Mouse (Mus musculus) lung, embryonic 15.5 days (tissue): Measurements from ENCODE around the gene Tm9sf4. TPM values are rescaled to one million over a fixed set of nuclear protein-coding genes. Genes with fewer than 3 reads are reported as not detected.

Source experiments
- ATAC-seq: fragments of 200-750 bp; cut with Nextera tagmentation; 2 replicates; pipeline ENCODE4 v1.8.0; 2017; ENCODE audit warnings: moderate number of reproducible peaks, borderline replicate concordance; ENCODE audit not compliant: low FRiP score, low TSS enrichment; ENCODE audit errors: extremely low read depth
- H3K27ac ChIP-seq: fragments of 300-500 bp; sonication (generic); 2 replicates; pipeline ENCODE4 v1.5.1; 2015; ENCODE audit warnings: moderate library complexity, mild to moderate bottlenecking, inconsistent platforms
- H3K27me3 ChIP-seq: fragments of 300-500 bp; sonication (generic); 2 replicates; pipeline ENCODE4 v1.6.1; 2015; ENCODE audit warnings: inconsistent platforms
- H3K36me3 ChIP-seq: fragments of 300-500 bp; sonication (generic); 2 replicates; pipeline ENCODE4 v1.6.1; 2015; ENCODE audit warnings: inconsistent platforms
- H3K4me1 ChIP-seq: fragments of 300-500 bp; sonication (generic); 2 replicates; pipeline ENCODE4 v1.6.1; 2015; ENCODE audit warnings: inconsistent platforms
- H3K4me2 ChIP-seq: fragments of 300-500 bp; sonication (generic); 2 replicates; pipeline ENCODE4 v1.6.1; 2015; ENCODE audit warnings: inconsistent platforms, mild to moderate bottlenecking, moderate library complexity
- H3K4me3 ChIP-seq: fragments of 300-500 bp; sonication (generic); 2 replicates; pipeline ENCODE4 v1.5.1; 2015; ENCODE audit warnings: mild to moderate bottlenecking, inconsistent platforms
- H3K9ac ChIP-seq: fragments of 300-500 bp; sonication (generic); 2 replicates; pipeline ENCODE4 v1.6.1; 2015; ENCODE audit warnings: inconsistent platforms
- H3K9me3 ChIP-seq: fragments of 300-500 bp; sonication (generic); 2 replicates; pipeline ENCODE4 v1.6.1; 2016; ENCODE audit warnings: inconsistent platforms
- WGBS: fragments of 180-500 bp; shearing (Covaris S2); methylation state at CpG from one replicate; pipeline ENCODE4 v1.1.7; 2015; 5-methylcytosine and 5-hydroxymethylcytosine counted together
- polyA plus RNA-seq: library from polyadenylated mRNA; unstranded; fragments of >200 nt; fragmentation: Nextera tagmentation; extraction: Ambion mirVana; gene quantifications from 2 replicates; pipeline ENCODE4 v1.2.1, GENCODE M21; 2015

The Tm9sf4 gene
- polyA plus RNA-seq, 1 experiment from 2014 or later: 77.0 TPM

GRCm38 (mm10) chr2:153239860-153240480, 78.9 kb downstream of the Tm9sf4 start:
- 10% methylated on average over 11 of the region's 22 CpGs for WGBS
- Histone ChIP-seq H3K36me3 (peaks cover 9% of the 10 kb centered on the region), H3K9ac (peak overlapping the region; percentile 100), H3K27me3 (no peaks in the 10 kb centered on the region), H3K4me1 (peaks cover 48% of the 10 kb centered on the region), H3K4me2 (peak overlapping the region; percentile 72), H3K4me3 (peak overlapping the region; percentile 99), H3K27ac (peak overlapping the region; percentile 96), H3K9me3 (no peaks in the 10 kb centered on the region)
- ATAC-seq: no peak

- no peaks in the 10 kb centered on the region for H3K9me3 ChIP-seq
- H3K27me3 ChIP-seq: no peaks in the 10 kb centered on the region
- peaks cover 5% of the 10 kb centered on the region for H3K36me3 ChIP-seq
- H3K9ac ChIP-seq: peak overlapping the region; percentile 100
- ATAC-seq: peak; percentile 72; the same call in 1 of the 2 replicates
- under 1% methylated on average over 33 of the region's 33 CpGs for WGBS
- peaks cover 46% of the 10 kb centered on the region for H3K4me1 ChIP-seq
- H3K4me2 ChIP-seq: peak overlapping the region; percentile 72
- peak overlapping the region; percentile 96 for H3K27ac ChIP-seq
- peak overlapping the region; percentile 99 for H3K4me3 ChIP-seq
These were observed 79.7 kb downstream of the Tm9sf4 start for GRCm38 (mm10) chr2:153240701-153241235.

- WGBS: under 1% methylated on average over 70 of the region's 72 CpGs
- H3K4me3 ChIP-seq: peak within 1 kb of the TSS; percentile 99
- H3K4me2 ChIP-seq: peak within 1 kb of the TSS; percentile 72
These were observed 80.3 kb downstream of the Tm9sf4 start, which contains the start of the genes Plagl2 and Pofut1 for GRCm38 (mm10) chr2:153241250-153242014. Plagl2 (minus strand) TSS chr2:153241426. Pofut1 (plus strand) TSS chr2:153241533.

GRCm38 (mm10) chr2:153242156-153242555, 81.1 kb downstream of the Tm9sf4 start:
- peaks cover 8% of the 10 kb centered on the region for H3K36me3 ChIP-seq
- no peaks in the 10 kb centered on the region for H3K27me3 ChIP-seq
- peak overlapping the region; percentile 100 for H3K9ac ChIP-seq
- H3K4me2 ChIP-seq: peak overlapping the region; percentile 72
- 60% methylated on average over 6 of the region's 6 CpGs for WGBS
- peak overlapping the region; percentile 96; the same call in 1 of the 2 replicates for H3K27ac ChIP-seq
- H3K4me1 ChIP-seq: peaks cover 34% of the 10 kb centered on the region
- no peaks in the 10 kb centered on the region for H3K9me3 ChIP-seq
- no peak for ATAC-seq
- H3K4me3 ChIP-seq: peak overlapping the region; percentile 99

More at GRCm38 (mm10) chr2:153241250-153242014, 80.3 kb downstream of the Tm9sf4 start, which contains the start of the genes Plagl2 and Pofut1:
- peak; percentile 97 for ATAC-seq
- H3K36me3 ChIP-seq: peaks cover 5% of the 10 kb centered on the region
- H3K4me1 ChIP-seq: peaks cover 39% of the 10 kb centered on the region
- H3K9ac ChIP-seq: peak within 1 kb of the TSS; percentile 100
- H3K9me3 ChIP-seq: no peaks in the 10 kb centered on the region
- no peaks in the 10 kb centered on the region for H3K27me3 ChIP-seq
- H3K27ac ChIP-seq: peak within 1 kb of the TSS; percentile 96

GRCm38 (mm10) chr2:153249751-153250150, 88.6 kb downstream of the Tm9sf4 start:
- no peak overlapping the region for H3K9ac ChIP-seq
- H3K27ac ChIP-seq: no peak overlapping the region
- H3K4me2 ChIP-seq: no peak overlapping the region
- H3K9me3 ChIP-seq: no peaks in the 10 kb centered on the region
- H3K36me3 ChIP-seq: peaks cover 43% of the 10 kb centered on the region
- no peaks in the 10 kb centered on the region for H3K4me1 ChIP-seq
- no peak for ATAC-seq
- WGBS: 87% methylated on average over 5 of the region's 5 CpGs
- H3K27me3 ChIP-seq: no peaks in the 10 kb centered on the region
- no peak overlapping the region for H3K4me3 ChIP-seq

GRCm38 (mm10) chr2:153256604-153257003, 95.5 kb downstream of the Tm9sf4 start:
- no peaks in the 10 kb centered on the region for H3K27me3 ChIP-seq
- no peak overlapping the region for H3K4me3 ChIP-seq
- H3K36me3 ChIP-seq: peaks cover 20% of the 10 kb centered on the region; the same call in 1 of the 2 replicates
- WGBS: 92% methylated on average over 2 of the region's 2 CpGs
- ATAC-seq: no peak
- H3K4me2 ChIP-seq: no peak overlapping the region
- H3K4me1 ChIP-seq: 0 out of 2 replicates have a peak, but pooled peaks cover 7% of the 10 kb centered on the region
- H3K27ac ChIP-seq: no peak overlapping the region
- no peak overlapping the region for H3K9ac ChIP-seq
- H3K9me3 ChIP-seq: no peaks in the 10 kb centered on the region

GRCm38 (mm10) chr2:153259030-153259863, 98.1 kb downstream of the Tm9sf4 start:
- peaks cover 23% of the 10 kb centered on the region for H3K36me3 ChIP-seq
- H3K4me2 ChIP-seq: no peak overlapping the region
- no peaks in the 10 kb centered on the region for H3K27me3 ChIP-seq
- WGBS: 58% methylated on average over 12 of the region's 12 CpGs
- ATAC-seq: no peak
- H3K9ac ChIP-seq: no peak overlapping the region
- H3K9me3 ChIP-seq: no peaks in the 10 kb centered on the region
- 0 out of 2 replicates have a peak overlapping the region, but pooled peaks have one; percentile 3 for H3K27ac ChIP-seq
- no peak overlapping the region for H3K4me3 ChIP-seq
- 0 out of 2 replicates have a peak, but pooled peaks cover 7% of the 10 kb centered on the region for H3K4me1 ChIP-seq

Other genes starting within 250 kb of the Tm9sf4 start
- gene Mylk2, start 250.0 kb upstream of the Tm9sf4 start, polyA plus RNA-seq: 0.05 TPM in 2 replicates
- 7.6 and 8.6 TPM in 2 replicates for gene Foxs1, start 228.1 kb upstream of the Tm9sf4 start, polyA plus RNA-seq
- 0.13 and 0.30 TPM in 2 replicates for gene Dusp15, start 209.6 kb upstream of the Tm9sf4 start, polyA plus RNA-seq
- gene Ttll9, start 198.8 kb upstream of the Tm9sf4 start, polyA plus RNA-seq: 0.67 and 1.1 TPM in 2 replicates
- 106 and 117 TPM in 2 replicates for gene Pdrg1, start 145.9 kb upstream of the Tm9sf4 start, polyA plus RNA-seq
- gene Xkr7, start 129.5 kb upstream of the Tm9sf4 start, polyA plus RNA-seq: not detected in 2 replicates
- gene Ccm2l, start 95.3 kb upstream of the Tm9sf4 start, polyA plus RNA-seq: 5.3 TPM in 2 replicates
- 4.4 and 4.7 TPM in 2 replicates for gene Hck, start 52.8 kb upstream of the Tm9sf4 start, polyA plus RNA-seq
- gene Tspyl3, start 64.1 kb downstream of the Tm9sf4 start, polyA plus RNA-seq: 8.2 and 8.9 TPM in 2 replicates
- 12.9 and 13.0 TPM in 2 replicates for gene Plagl2, start 80.1 kb downstream of the Tm9sf4 start, polyA plus RNA-seq
- gene Pofut1, start 80.2 kb downstream of the Tm9sf4 start, polyA plus RNA-seq: 5.8 and 6.1 TPM in 2 replicates
- gene Kif3b, start 130.1 kb downstream of the Tm9sf4 start, polyA plus RNA-seq: 6.2 and 7.3 TPM in 2 replicates
- 15.9 and 16.3 TPM in 2 replicates for gene Asxl1, start 184.5 kb downstream of the Tm9sf4 start, polyA plus RNA-seq